Mouse (Mus musculus) CD4-positive, CD25-positive, alpha-beta regulatory T cell, adult 2 months (primary cell): ENCODE measurements at regions not wholly inside any gene's neighbourhood (a gene's known extent, or its start where the extent isn't known, plus 50 kb on each side); places are given as distances from the start of the nearest gene placed in this dataset.

ENCODE experiments used
- DNase-seq: peaks from one replicate; pipeline ENCODE4 v3.0.0-alpha.2; 2012; ENCODE audit warnings: low read depth, low spot score

GRCm38 (mm10) chr4:64811974-64812373, 312.0 kb upstream of the Pappa start:
- DNase-seq = no peak

GRCm38 (mm10) chr4:64812812-64813211, 311.2 kb upstream of the Pappa start:
- no peak for DNase-seq

GRCm38 (mm10) chr4:64832882-64833281, 291.1 kb upstream of the Pappa start:
- no peak for DNase-seq

GRCm38 (mm10) chr4:64874521-64874920, 249.5 kb upstream of the Pappa start:
- DNase-seq = no peak

- DNase-seq = no peak
Observed at GRCm38 (mm10) chr4:64876924-64877323, 247.1 kb upstream of the Pappa start.

DNA sequence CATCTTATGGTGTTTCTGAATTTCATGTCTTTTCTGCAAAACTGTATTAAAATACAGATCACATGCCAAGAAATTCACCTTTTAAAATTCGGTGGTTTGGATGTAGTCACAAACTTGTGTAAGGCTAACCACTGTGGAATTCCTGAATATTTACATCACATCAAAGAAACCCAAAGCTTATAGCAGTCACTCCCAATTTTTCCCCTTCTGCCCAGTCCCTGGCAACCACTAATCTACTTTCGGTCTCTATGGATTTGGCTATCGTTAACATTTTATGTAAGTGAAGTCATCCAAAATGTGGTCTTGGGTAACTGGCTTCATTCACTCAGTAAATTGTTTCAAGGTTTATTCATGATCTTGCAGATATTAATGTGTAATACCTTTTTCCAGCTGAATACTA, 226.0 kb upstream of the Pappa start:
- DNase-seq = no peak

DNA sequence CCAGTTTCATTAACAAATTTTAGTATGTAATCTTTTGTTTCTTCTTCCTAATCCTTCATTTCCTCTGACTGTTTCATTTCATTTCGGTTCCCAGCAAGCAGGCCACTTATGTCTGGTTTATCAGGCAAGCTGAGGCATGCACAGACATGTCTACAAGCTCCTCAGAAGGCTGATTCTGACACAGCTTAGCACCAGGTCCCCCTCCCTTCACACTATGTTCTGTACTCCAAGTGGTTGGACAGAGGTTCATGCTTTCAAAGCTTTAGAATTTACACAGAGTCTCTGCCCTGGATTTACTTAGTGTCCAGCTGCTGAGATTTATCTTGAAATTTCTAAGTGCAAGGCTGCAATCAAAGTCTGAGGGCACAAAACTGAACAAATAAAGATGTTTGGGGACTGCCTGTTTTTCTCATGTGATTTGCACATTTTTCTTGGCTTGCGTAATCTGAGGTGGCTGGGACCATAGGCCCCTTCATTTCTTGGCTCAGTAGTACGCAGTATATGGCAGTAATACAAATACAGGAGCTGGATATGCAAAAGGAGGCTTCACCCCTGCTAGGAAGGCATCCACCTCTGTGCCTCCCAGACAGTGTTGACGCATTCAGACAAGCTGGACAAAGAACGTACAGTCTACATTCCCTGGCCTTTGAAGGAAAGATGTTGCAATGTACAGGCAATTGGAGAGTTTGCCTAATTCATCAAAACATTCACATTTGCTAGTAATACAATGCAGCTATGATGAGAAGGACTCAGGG, 222.7 kb upstream of the Pappa start:
- DNase-seq = no peak

- no peak for DNase-seq
Observed at GRCm38 (mm10) chr4:64923751-64924150, 200.2 kb upstream of the Pappa start.

- DNase-seq = no peak
Observed at GRCm38 (mm10) chr4:64928553-64928952, 195.4 kb upstream of the Pappa start.

DNA sequence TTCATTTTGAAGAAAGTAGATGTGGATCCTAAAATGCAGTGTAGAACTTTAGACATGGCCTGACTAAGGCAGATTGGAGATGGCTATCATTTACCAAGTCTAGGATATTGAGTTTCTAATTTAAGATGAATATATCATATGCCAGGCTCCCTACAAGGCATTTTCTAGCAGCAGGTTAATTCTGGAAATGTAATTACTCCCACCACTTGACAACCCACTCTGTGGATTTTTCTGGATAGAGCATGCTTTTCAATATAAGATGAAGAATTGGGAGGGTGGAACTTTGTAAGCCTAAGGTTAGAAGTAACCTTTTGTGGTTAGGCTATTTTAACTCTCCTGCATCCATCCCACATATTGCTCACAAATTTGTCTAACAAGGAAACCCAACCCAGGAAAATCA, 178.4 kb upstream of the Pappa start:
- no peak for DNase-seq

GRCm38 (mm10) chr4:64952651-64953050, 171.3 kb upstream of the Pappa start:
- DNase-seq = no peak

- no peak for DNase-seq
Observed at GRCm38 (mm10) chr4:64958843-64959242, 165.1 kb upstream of the Pappa start.

- no peak for DNase-seq
Observed at GRCm38 (mm10) chr4:64961796-64962195, 162.2 kb upstream of the Pappa start.
